Mouse (Mus musculus) MEL (cell line): ENCODE measurements around the gene Zfpl1. TPM values are rescaled to one million over a fixed set of nuclear protein-coding genes. Genes with fewer than 3 reads are reported as not detected.

ENCODE experiments used
- DNase-seq: peaks from one replicate; pipeline ENCODE4 v3.0.0; 2011; ENCODE audit warnings: low read depth, low spot score
- H3K27ac ChIP-seq: 2 replicates; pipeline ENCODE4 v1.5.1; 2012; ENCODE audit warnings: low read depth, mild to moderate bottlenecking, control low read depth, low read length, moderate library complexity; ENCODE audit not compliant: control insufficient read depth
- H3K27me3 ChIP-seq, 2 experiments: fragments of 150-350 bp in 1 of 2; sonication (generic) in 1 of 2; 2 replicates each; pipeline ENCODE4 v1.6.1; 2012; ENCODE audit warnings: low read length in 2 of 2, mild to moderate bottlenecking in 2 of 2, improper control_type of control experiment in 1 of 2, moderate library complexity in 1 of 2; ENCODE audit not compliant: insufficient read depth in 2 of 2, control insufficient read depth in 1 of 2
- H3K36me3 ChIP-seq, 2 experiments: 2 replicates each; pipeline ENCODE4 v1.6.1; 2012 to 2014; ENCODE audit warnings: low read length in 2 of 2, improper control_type of control experiment in 1 of 2, inconsistent platforms in 1 of 2, mild to moderate bottlenecking in 1 of 2; ENCODE audit not compliant: insufficient read depth in 2 of 2, control insufficient read depth in 1 of 2
- H3K4me1 ChIP-seq, 2 experiments: fragments of 150-350 bp in 1 of 2; sonication (generic) in 1 of 2; 2 replicates each; pipeline ENCODE4 v1.6.1; 2012; ENCODE audit warnings: low read length in 2 of 2, improper control_type of control experiment in 1 of 2, mild to moderate bottlenecking in 1 of 2; ENCODE audit not compliant: insufficient read depth in 2 of 2, control insufficient read depth in 1 of 2
- H3K4me3 ChIP-seq, 2 experiments: fragments of 150-350 bp in 1 of 2; sonication (generic) in 1 of 2; 2 replicates each; pipeline ENCODE4 v1.5.1; 2012; ENCODE audit warnings: low read depth in 2 of 2, low read length in 2 of 2, mild to moderate bottlenecking in 2 of 2, moderate library complexity in 2 of 2, control low read depth in 1 of 2, improper control_type of control experiment in 1 of 2; ENCODE audit not compliant: control insufficient read depth in 1 of 2, insufficient read depth in 1 of 2
- H3K79me2 ChIP-seq: 2 replicates; pipeline ENCODE4 v1.6.1; 2012; ENCODE audit warnings: mild to moderate bottlenecking, low read length, moderate library complexity; ENCODE audit not compliant: control insufficient read depth, poor library complexity, insufficient read depth
- H3K9ac ChIP-seq: 2 replicates; pipeline ENCODE4 v1.6.1; 2012; ENCODE audit warnings: low read depth, mild to moderate bottlenecking, control low read depth, low read length, moderate library complexity; ENCODE audit not compliant: control insufficient read depth, poor library complexity, severe bottlenecking
- H3K9me3 ChIP-seq: fragments of 150-350 bp; sonication (generic); replicated peaks from 2 replicates; pipeline ENCODE4 v1.6.1; 2012; ENCODE audit warnings: mild to moderate bottlenecking, low read length, improper control_type of control experiment, moderate library complexity; ENCODE audit not compliant: insufficient read depth
- BHLHE40 ChIP-seq: IDR thresholded peaks from 2 replicates; pipeline ENCODE4 v1.6.1; 2012; ENCODE audit warnings: low read depth, mild to moderate bottlenecking, inconsistent platforms, low read length, improper control_type of control experiment, borderline replicate concordance
- CHD1 ChIP-seq: IDR thresholded peaks from 2 replicates; pipeline ENCODE4 v1.6.1; 2012; ENCODE audit warnings: low read depth, mild to moderate bottlenecking, inconsistent platforms, low read length, improper control_type of control experiment
- CHD2 ChIP-seq: IDR thresholded peaks from 2 replicates; pipeline ENCODE4 v1.6.1; 2011; ENCODE audit warnings: low read length, improper control_type of control experiment
- CTCF ChIP-seq, 3 experiments: IDR thresholded peaks in 2 of 3; conservative IDR thresholded peaks in 1 of 3; 2 replicates each; pipeline ENCODE4 v1.5.1; 2011 to 2012; ENCODE audit warnings: low read length in 3 of 3, low read depth in 2 of 3, mild to moderate bottlenecking in 2 of 3, improper control_type of control experiment in 1 of 3, inconsistent platforms in 1 of 3, mixed read lengths in 1 of 3, moderate library complexity in 1 of 3; ENCODE audit not compliant: control insufficient read depth in 1 of 3, insufficient read depth in 1 of 3, poor library complexity in 1 of 3, severe bottlenecking in 1 of 3
- ELF1 ChIP-seq: IDR thresholded peaks from 2 replicates; pipeline ENCODE4 v1.6.1; 2014; ENCODE audit warnings: low read depth, mild to moderate bottlenecking, inconsistent platforms, low read length, improper control_type of control experiment, moderate library complexity
- EP300 ChIP-seq, 2 experiments: IDR thresholded peaks; 2 replicates each; pipeline ENCODE4 v1.6.1; 2011; ENCODE audit warnings: improper control_type of control experiment in 2 of 2, low read length in 2 of 2, low read depth in 1 of 2, mild to moderate bottlenecking in 1 of 2
- GABPA ChIP-seq: IDR thresholded peaks from 2 replicates; pipeline ENCODE4 v1.6.1; 2012; ENCODE audit warnings: low read depth, mild to moderate bottlenecking, inconsistent platforms, low read length, improper control_type of control experiment, moderate library complexity
- HCFC1 ChIP-seq: IDR thresholded peaks from 2 replicates; pipeline ENCODE4 v1.6.1; 2012; ENCODE audit warnings: low read depth, mild to moderate bottlenecking, inconsistent platforms, low read length, improper control_type of control experiment, moderate library complexity
- JUND ChIP-seq: IDR thresholded peaks from 2 replicates; pipeline ENCODE4 v1.6.1; 2011; ENCODE audit warnings: low read depth, mild to moderate bottlenecking, improper control_type of control experiment, low read length
- KAT2A ChIP-seq: conservative IDR thresholded peaks from 2 replicates; pipeline ENCODE4 v1.6.1; 2012; ENCODE audit warnings: low read depth, low read length, improper control_type of control experiment, inconsistent platforms
- MAX ChIP-seq: IDR thresholded peaks from 2 replicates; pipeline ENCODE4 v1.6.1; 2011; ENCODE audit warnings: low read length, improper control_type of control experiment
- MXI1 ChIP-seq: IDR thresholded peaks from 2 replicates; pipeline ENCODE4 v1.6.1; 2011; ENCODE audit warnings: mild to moderate bottlenecking, low read depth, low read length, improper control_type of control experiment
- MYC ChIP-seq: IDR thresholded peaks from 2 replicates; pipeline ENCODE4 v1.6.1; 2011; ENCODE audit warnings: low read depth, mild to moderate bottlenecking, low read length, improper control_type of control experiment, moderate library complexity
- NELFE ChIP-seq: IDR thresholded peaks from 2 replicates; pipeline ENCODE4 v1.6.1; 2011; ENCODE audit warnings: low read depth, low read length, improper control_type of control experiment
- NRF1 ChIP-seq: IDR thresholded peaks from 2 replicates; pipeline ENCODE4 v1.6.1; 2014; ENCODE audit warnings: low read depth, mild to moderate bottlenecking, inconsistent platforms, low read length, improper control_type of control experiment, moderate library complexity; ENCODE audit not compliant: poor library complexity, insufficient read depth, severe bottlenecking
- POLR2A ChIP-seq, 2 experiments: IDR thresholded peaks; 2 replicates each; pipeline ENCODE4 v1.6.1; 2011 to 2012; ENCODE audit warnings: low read length in 2 of 2, mild to moderate bottlenecking in 2 of 2, control low read depth in 1 of 2, improper control_type of control experiment in 1 of 2, low read depth in 1 of 2, moderate library complexity in 1 of 2; ENCODE audit not compliant: control insufficient read depth in 1 of 2, insufficient read depth in 1 of 2, poor library complexity in 1 of 2
- POLR2AphosphoS2 ChIP-seq: IDR thresholded peaks from 2 replicates; pipeline ENCODE4 v1.6.1; 2011; ENCODE audit warnings: low read length, improper control_type of control experiment
- POLR2AphosphoS5 ChIP-seq: IDR thresholded peaks from 2 replicates; pipeline ENCODE4 v1.6.1; 2012; ENCODE audit warnings: low read depth, borderline replicate concordance, mild to moderate bottlenecking, inconsistent platforms, low read length, moderate library complexity, mixed read lengths
- RAD21 ChIP-seq: IDR thresholded peaks from 2 replicates; pipeline ENCODE4 v1.6.1; 2011; ENCODE audit warnings: mild to moderate bottlenecking, low read depth, low read length, improper control_type of control experiment
- SIN3A ChIP-seq: IDR thresholded peaks from 2 replicates; pipeline ENCODE4 v1.6.1; 2012; ENCODE audit warnings: low read length, improper control_type of control experiment, inconsistent platforms
- SMC3 ChIP-seq: IDR thresholded peaks from 2 replicates; pipeline ENCODE4 v1.6.1; 2011; ENCODE audit warnings: low read depth, low read length, improper control_type of control experiment
- TBP ChIP-seq: IDR thresholded peaks from 2 replicates; pipeline ENCODE4 v1.8.0; 2011; ENCODE audit warnings: low read depth, low read length, improper control_type of control experiment
- TCF12 ChIP-seq: IDR thresholded peaks from 2 replicates; pipeline ENCODE4 v1.6.1; 2014; ENCODE audit warnings: low read depth, mild to moderate bottlenecking, inconsistent platforms, low read length, improper control_type of control experiment, moderate library complexity
- UBTF ChIP-seq: IDR thresholded peaks from 2 replicates; pipeline ENCODE4 v1.6.1; 2012; ENCODE audit warnings: low read depth, mild to moderate bottlenecking, inconsistent platforms, low read length, improper control_type of control experiment, moderate library complexity, borderline replicate concordance; ENCODE audit not compliant: insufficient read depth
- USF1 ChIP-seq: IDR thresholded peaks from 2 replicates; pipeline ENCODE4 v1.6.1; 2014; ENCODE audit warnings: low read depth, mild to moderate bottlenecking, inconsistent platforms, low read length, improper control_type of control experiment, moderate library complexity
- USF2 ChIP-seq, 2 experiments: IDR thresholded peaks; 2 replicates each; pipeline ENCODE4 v1.6.1; 2011 to 2012; ENCODE audit warnings: improper control_type of control experiment in 2 of 2, low read length in 2 of 2, borderline replicate concordance in 1 of 2, inconsistent platforms in 1 of 2, low read depth in 1 of 2, mild to moderate bottlenecking in 1 of 2; ENCODE audit not compliant: insufficient read depth in 1 of 2
- ZC3H11A ChIP-seq: IDR thresholded peaks from 2 replicates; pipeline ENCODE4 v1.6.1; 2012; ENCODE audit warnings: low read depth, mild to moderate bottlenecking, inconsistent platforms, low read length, improper control_type of control experiment
- ZKSCAN1 ChIP-seq: IDR thresholded peaks from 2 replicates; pipeline ENCODE4 v1.6.1; 2012; ENCODE audit warnings: low read depth, mild to moderate bottlenecking, inconsistent platforms, low read length, improper control_type of control experiment, moderate library complexity
- polyA plus RNA-seq, 2 experiments: library from polyadenylated mRNA; stranded (reverse) in 1 of 2; unstranded in 1 of 2; fragments of >175 nt in 1 of 2; fragments of >200 nt in 1 of 2; gene quantifications; 2 replicates each; pipeline versions ENCODE4 v1.2.1 to v1.2.4; 2012; ENCODE audit warnings: low replicate concordance in 2 of 2, low read depth in 1 of 2; ENCODE audit not compliant: insufficient read length in 2 of 2, insufficient read depth in 1 of 2, missing spikeins in 1 of 2
- total RNA-seq: library from RNA; depleted of rRNA; stranded (reverse); fragments of 300-350 nt; gene quantifications from 2 replicates; pipeline ENCODE4 v1.2.3, GENCODE M21; 2012

Zfpl1 gene
- total and polyA plus RNA-seq, 3 experiments, result 40.1 to 56.4 TPM; not detected in 1

GRCm38 (mm10) chr19:6127760-6128341, 43.1 kb upstream of the Zfpl1 start, which contains the start of gene Snx15:
Gene Snx15, minus strand, starts transcription at chr19:6128304.
- Histone ChIP-seq H3K9me3 (no peaks in the 10 kb centered on the region), H3K79me2 (peaks cover 1% of the 10 kb centered on the region; the same call in 1 of the 2 replicates), H3K9ac (peak within 1 kb of the TSS; percentile 87), H3K27me3 (no peaks in the 10 kb centered on the region), H3K27ac (peak within 1 kb of the TSS; percentile 93), H3K4me1 (peaks cover 9 to 34% of the 10 kb centered on the region in 2 experiments; a peak in 3 of 4 replicates), H3K4me3 (peak within 1 kb of the TSS; percentile 57 to 82), H3K36me3 (peaks cover 0 to 22% of the 10 kb centered on the region in 2 experiments; a peak in 2 of 4 replicates)
- peak; percentile 99 for DNase-seq
- TF ChIP-seq ZC3H11A (peak; percentile 60), POLR2AphosphoS2 (no peak), MYC (0 out of 2 replicates have a peak, but pooled peaks have one; percentile 16), MAX (peak; percentile 73; the same call in 1 of the 2 replicates), MXI1 (peak; percentile 66), BHLHE40 (peak; percentile 5; the same call in 1 of the 2 replicates), NELFE (peak; percentile 40), CHD2 (no peak), ELF1 (no peak; the same call in 1 of the 2 replicates), POLR2A (IDR thresholded peaks at IDR 0.05; ENCODE audit: control insufficient read depth in 1 of 2, insufficient read depth in 1 of 2, low read depth in 1 of 2, low read length in 2 of 2, poor library complexity in 1 of 2) (peak; percentile 18 to 69; a peak in 3 of 4 replicates), UBTF (0 out of 2 replicates have a peak, but pooled peaks have one; percentile 59), HCFC1 (peak; percentile 83), SIN3A (peak; percentile 99), TCF12 (0 out of 2 replicates have a peak, but pooled peaks have one; percentile 13), TBP (peak; percentile 67), JUND (no peak)

GRCm38 (mm10) chr19:6126789-6127580, 42.2 kb upstream of the Zfpl1 start:
- Histone ChIP-seq H3K9me3 (no peaks in the 10 kb centered on the region), H3K79me2 (peaks cover 1% of the 10 kb centered on the region; the same call in 1 of the 2 replicates), H3K9ac (peak overlapping the region; percentile 87), H3K4me1 (peaks cover 3 to 26% of the 10 kb centered on the region in 2 experiments; a peak in 3 of 4 replicates), H3K27me3 (no peaks in the 10 kb centered on the region), H3K27ac (peak overlapping the region; percentile 93), H3K36me3 (peaks cover 0 to 17% of the 10 kb centered on the region in 2 experiments; a peak in 2 of 4 replicates), H3K4me3 (peak overlapping the region; percentile 57 to 82)
- peak; percentile 49 for DNase-seq
- TF ChIP-seq EP300 (IDR thresholded peaks at IDR 0.05; ENCODE audit: low read depth in 1 of 2, low read length in 2 of 2), result no peak
- TF ChIP-seq JUND, result no peak
- no peak for TF ChIP-seq SMC3
- no peak for TF ChIP-seq GABPA
- no peak for TF ChIP-seq POLR2AphosphoS5
- TF ChIP-seq SIN3A, result peak; percentile 71
- peak; percentile 91; the same call in 1 of the 2 replicates for TF ChIP-seq CHD1
- TF ChIP-seq USF1, result peak; percentile 68
- no peak for TF ChIP-seq MYC
- TF ChIP-seq ZKSCAN1, result no peak
- TF ChIP-seq CTCF (IDR thresholded peaks at IDR 0.05 in 2 of 3, conservative IDR thresholded peaks at IDR 0.05 in 1 of 3; ENCODE audit: control insufficient read depth in 1 of 3, insufficient read depth in 1 of 3, low read depth in 2 of 3, low read length in 3 of 3, poor library complexity in 1 of 3, severe bottlenecking in 1 of 3), result no peak
- no peak for TF ChIP-seq RAD21
- no peak for TF ChIP-seq KAT2A
- TF ChIP-seq NRF1, result no peak
- no peak for TF ChIP-seq USF2 (IDR thresholded peaks at IDR 0.05; ENCODE audit: borderline replicate concordance in 1 of 2, insufficient read depth in 1 of 2, low read depth in 1 of 2, low read length in 2 of 2)
- no peak for TF ChIP-seq ZC3H11A
- TF ChIP-seq TCF12, result no peak
